In genomic region chr11:57718081-57718480, GRCm38 (mm10) we compare ENCODE assay signal across 21 mouse cellular contexts.
A peak's percentile ranks its signal among the peaks of the same experiment; 100 is the strongest.
DNase-seq lines count a peak whose midpoint lies in the region; TF ChIP-seq lines count a peak whose summit lies in the region.
"Had no signal": no experiment of that assay in that cellular context is flagged by ENCODE, and none has a peak within 500 bp of the region (broad histone marks: within the 10 kb centered on the region; RNA-seq: fewer than 3 reads in every experiment).

No protein-coding gene starts in this region.

- H3K27ac ChIP-seq in embryonic fibroblast, embryonic 13.5 days (ENCODE audit: insufficient read depth, low read length), result peak overlapping the region; percentile 95
- H3K27ac ChIP-seq: embryonic facial prominence, embryonic 13.5 days; embryonic facial prominence, embryonic 15.5 days; forebrain, embryonic 10.5 days; forebrain, embryonic 12.5 days had no signal

- TF ChIP-seq POLR2A in embryonic fibroblast, embryonic 13.5 days (IDR thresholded peaks at IDR 0.05; ENCODE audit: low read depth, low read length), result no peak

- no peak overlapping the region for H3K4me3 ChIP-seq in embryonic fibroblast, embryonic 13.5 days (ENCODE audit: insufficient read depth, low read length)
- H3K4me3 ChIP-seq: embryonic facial prominence, embryonic 13.5 days; embryonic facial prominence, embryonic 15.5 days; forebrain, embryonic 10.5 days; forebrain, embryonic 12.5 days had no signal

- H3K4me1 ChIP-seq in embryonic fibroblast, embryonic 13.5 days (ENCODE audit: control insufficient read depth, insufficient read depth, low read length), result peaks cover 5% of the 10 kb centered on the region; the same call in 1 of the 2 replicates

- no peak for TF ChIP-seq CTCF in embryonic fibroblast, embryonic 13.5 days (IDR thresholded peaks at IDR 0.05; ENCODE audit: borderline replicate concordance, insufficient read depth, low read length)

- peak; percentile 46 for DNase-seq in CD4-positive, CD25-positive, alpha-beta regulatory T cell, adult 2 months (ENCODE audit: low read depth, low spot score)
- peak; percentile 86 for DNase-seq in gonadal fat pad, adult 2 months (ENCODE audit: low read depth)
- DNase-seq in naive thymus-derived CD4-positive, alpha-beta T cell, adult 2 months (ENCODE audit: low read depth), result peak; percentile 58
- DNase-seq in lung, postnatal 25 days (ENCODE audit: low spot score), result no peak
- no peak for DNase-seq in cerebellum, adult 9-11 months
- no peak for DNase-seq in natural killer cell, adult 2 months (ENCODE audit: low spot score in 2 of 2)
- no peak for DNase-seq in right cerebral cortex, postnatal 4 days
- DNase-seq: adrenal gland, adult 8-10 months; adrenal gland, postnatal 14 days; adrenal gland, postnatal 36 days; cerebellum, adult 11-12 months; cerebellum, adult 2 months; cerebellum, adult 9-10 months; cerebellum, postnatal 14 days; cerebellum, postnatal 36 days; embryo, embryonic 11 days had no signal

Comparison
In these comparisons a context has a peak if more than half of its experiments do, and no peak if none do; other contexts are left out.
1. DNase-seq: peak in CD4-positive, CD25-positive, alpha-beta regulatory T cell, adult 2 months (single experiment), gonadal fat pad, adult 2 months (single experiment) and naive thymus-derived CD4-positive, alpha-beta T cell, adult 2 months (single experiment); none in lung, postnatal 25 days (single experiment), cerebellum, adult 9-11 months (single experiment), natural killer cell, adult 2 months (0 of 2) and right cerebral cortex, postnatal 4 days (single experiment).